Mouse (Mus musculus): ENCODE results near the gene Tln2.

DNA sequence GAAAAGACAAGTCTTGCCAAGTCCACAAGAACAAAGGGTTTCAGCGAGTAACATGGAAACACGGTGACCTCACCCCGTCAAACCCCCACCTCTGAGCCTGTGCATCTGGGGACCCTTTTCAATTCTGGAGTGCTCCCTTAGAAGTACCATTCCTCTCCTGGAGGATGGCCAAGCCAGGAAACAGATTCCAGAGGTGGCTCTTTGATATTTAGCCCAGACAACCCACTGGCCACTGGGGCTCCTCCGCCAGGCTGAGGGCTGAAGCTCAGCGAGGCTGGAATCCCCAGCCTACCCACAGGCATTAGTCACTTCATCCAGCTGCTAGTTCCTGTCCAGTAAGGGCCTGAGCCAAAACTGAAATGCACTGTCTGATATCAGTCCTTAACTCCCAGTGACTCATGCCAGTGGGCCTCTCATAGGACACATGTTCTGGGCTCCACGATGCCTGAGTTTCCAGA, 6.3 kb upstream of the Tln2 start:
- TF ChIP-seq GATA1 (IDR thresholded peaks at IDR 0.05; ENCODE audit: low read length) = no peak
- TF ChIP-seq TAL1 (IDR thresholded peaks at IDR 0.05; ENCODE audit: low read length) = no peak
